Mouse (Mus musculus) ES-Bruce4 (cell line): ENCODE results near the gene Fam120a. TPM values are rescaled to one million over a fixed set of nuclear protein-coding genes. Genes with fewer than 3 reads are reported as not detected.
A peak's percentile ranks its signal among the peaks of the same experiment; 100 is the strongest.

Experiments used
- H3K27ac ChIP-seq: 2 replicates; pipeline ENCODE4 v1.5.1; 2012; ENCODE audit warnings: low read length, inconsistent platforms; ENCODE audit not compliant: insufficient read depth
- H3K27me3 ChIP-seq: 2 replicates; pipeline ENCODE4 v1.6.1; 2012; ENCODE audit warnings: mild to moderate bottlenecking, low read length, inconsistent platforms; ENCODE audit not compliant: control insufficient read depth, poor library complexity, insufficient read depth, severe bottlenecking
- H3K36me3 ChIP-seq: 2 replicates; pipeline ENCODE4 v1.6.1; 2012; ENCODE audit warnings: inconsistent platforms, mild to moderate bottlenecking, low read length, moderate library complexity; ENCODE audit not compliant: control insufficient read depth, poor library complexity, insufficient read depth, severe bottlenecking
- H3K4me1 ChIP-seq: one replicate; pipeline ENCODE4 v1.8.1; 2011; ENCODE audit warnings: low read length; ENCODE audit not compliant: control insufficient read depth, insufficient read depth
- H3K4me3 ChIP-seq: 2 replicates; pipeline ENCODE4 v1.5.1; 2011; ENCODE audit warnings: low read depth, mild to moderate bottlenecking, low read length
- H3K9ac ChIP-seq: 2 replicates; pipeline ENCODE4 v1.6.1; 2012; ENCODE audit warnings: low read depth, mild to moderate bottlenecking, inconsistent platforms; ENCODE audit not compliant: poor library complexity, severe bottlenecking
- H3K9me3 ChIP-seq: replicated peaks from 2 replicates; pipeline ENCODE4 v1.6.1; 2012; ENCODE audit warnings: mild to moderate bottlenecking, low read length, inconsistent platforms; ENCODE audit not compliant: control insufficient read depth, poor library complexity, insufficient read depth, severe bottlenecking
- CTCF ChIP-seq: IDR thresholded peaks from one replicate; pipeline ENCODE4 v1.8.1; 2011; ENCODE audit warnings: low read depth, low read length
- EP300 ChIP-seq: IDR thresholded peaks from 2 replicates; pipeline ENCODE4 v1.6.1; 2011; ENCODE audit warnings: low read depth, low read length; ENCODE audit not compliant: insufficient read depth
- POLR2A ChIP-seq: IDR thresholded peaks from one replicate; pipeline ENCODE4 v1.8.1; 2011; ENCODE audit warnings: low read length; ENCODE audit not compliant: insufficient read depth
- polyA plus RNA-seq: library from polyadenylated mRNA; stranded (reverse); fragments of >200 nt; gene quantifications from 2 replicates; pipeline ENCODE4 v1.2.4, GENCODE M21; 2011; ENCODE audit warnings: low read depth; ENCODE audit not compliant: missing spikeins, insufficient read depth, insufficient read length

Fam120a gene
- polyA plus RNA-seq, 1 experiment = 96.4 TPM

DNA sequence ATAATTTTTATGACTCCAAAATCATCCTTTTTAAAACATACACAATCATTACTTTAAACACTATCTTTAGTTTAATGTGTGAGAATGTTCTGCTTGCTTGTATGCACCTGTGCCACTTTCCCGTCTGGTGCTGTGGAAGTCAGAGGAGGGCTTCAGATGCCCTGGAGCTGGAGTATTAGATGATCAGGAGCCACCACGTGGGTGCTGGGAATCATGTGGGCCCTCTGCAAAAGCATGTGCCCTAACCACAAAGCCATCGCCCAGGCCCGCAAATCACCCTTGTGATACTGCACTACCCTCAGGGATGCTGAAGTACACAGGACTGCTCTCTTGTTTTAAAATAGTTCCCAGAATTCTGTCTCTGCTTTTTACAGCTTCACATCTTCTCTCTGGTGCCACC, 3.0 kb downstream of the Fam120a start:
- Histone ChIP-seq H3K27me3 (no peaks in the 10 kb centered on the region), H3K27ac (no peak overlapping the region), H3K4me3 (no peak overlapping the region), H3K36me3 (no peaks in the 10 kb centered on the region), H3K9ac (no peak overlapping the region), H3K9me3 (no peaks in the 10 kb centered on the region), H3K4me1 (peaks cover 2% of the 10 kb centered on the region)
- TF ChIP-seq POLR2A = no peak

- TF ChIP-seq CTCF = no peak
- TF ChIP-seq EP300 = no peak
- no peak for TF ChIP-seq POLR2A
- H3K27ac ChIP-seq = peak overlapping the region; percentile 74; the same call in 1 of the 2 replicates
- H3K9me3 ChIP-seq = no peaks in the 10 kb centered on the region
- H3K4me1 ChIP-seq = peaks cover 5% of the 10 kb centered on the region
- no peak overlapping the region for H3K9ac ChIP-seq
- no peaks in the 10 kb centered on the region for H3K27me3 ChIP-seq
- H3K4me3 ChIP-seq = no peak overlapping the region
- H3K36me3 ChIP-seq = no peaks in the 10 kb centered on the region
These were observed 4.7 kb downstream of the Fam120a start for GRCm38 (mm10) chr13:48963111-48963510.

GRCm38 (mm10) chr13:48962519-48962918, 5.3 kb downstream of the Fam120a start:
- H3K4me1 ChIP-seq = peaks cover 5% of the 10 kb centered on the region
- H3K9me3 ChIP-seq = no peaks in the 10 kb centered on the region
- TF ChIP-seq CTCF = no peak
- no peak for TF ChIP-seq POLR2A
- TF ChIP-seq EP300 = no peak
- no peaks in the 10 kb centered on the region for H3K36me3 ChIP-seq
- H3K4me3 ChIP-seq = no peak overlapping the region
- H3K9ac ChIP-seq = no peak overlapping the region
- peak overlapping the region; percentile 74 for H3K27ac ChIP-seq
- H3K27me3 ChIP-seq = no peaks in the 10 kb centered on the region

DNA sequence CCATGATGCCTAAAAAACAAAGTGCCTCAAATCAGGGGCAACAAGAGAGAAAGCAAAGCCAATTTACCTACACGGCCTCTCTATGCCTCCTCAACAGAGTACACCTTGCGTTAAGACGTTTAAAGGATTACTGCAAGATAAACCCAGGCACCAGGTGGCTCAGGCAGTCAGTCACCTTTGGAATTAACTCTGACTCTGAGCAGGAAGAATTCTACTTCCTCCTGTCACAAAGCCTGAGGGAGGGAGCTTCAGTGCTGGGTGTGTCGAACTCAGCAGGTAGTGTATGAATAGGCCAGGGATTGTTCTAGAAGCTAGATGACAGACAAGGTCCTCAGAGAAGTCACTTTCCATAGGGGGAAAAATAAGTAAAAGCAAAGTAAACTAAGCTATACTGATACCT, 9.2 kb downstream of the Fam120a start:
- no peaks in the 10 kb centered on the region for H3K36me3 ChIP-seq
- no peak overlapping the region for H3K9ac ChIP-seq
- H3K27ac ChIP-seq = peak overlapping the region; percentile 74
- no peak for TF ChIP-seq POLR2A
- H3K4me3 ChIP-seq = no peak overlapping the region
- no peaks in the 10 kb centered on the region for H3K27me3 ChIP-seq
- peaks cover 10% of the 10 kb centered on the region for H3K4me1 ChIP-seq
- H3K9me3 ChIP-seq = no peaks in the 10 kb centered on the region

DNA sequence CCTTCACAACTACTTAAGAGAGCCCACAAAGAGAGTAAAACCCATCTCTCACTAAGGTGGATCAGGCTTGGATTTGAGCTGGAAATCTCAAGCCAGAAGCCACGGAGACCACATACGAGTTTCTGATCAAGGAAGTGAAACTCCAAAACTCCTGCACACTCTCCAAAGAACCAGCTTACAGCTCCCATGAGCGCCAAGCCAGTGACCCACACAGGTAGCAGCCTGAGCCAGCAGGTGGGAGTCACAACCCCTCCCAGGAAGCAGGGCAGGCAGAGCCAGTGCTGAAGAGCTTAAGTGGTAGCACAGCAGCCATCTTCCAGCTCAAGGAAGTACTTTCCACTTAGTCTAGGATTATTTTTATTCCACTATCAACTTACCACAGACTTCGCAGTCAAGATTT, 13.0 kb downstream of the Fam120a start:
- H3K27me3 ChIP-seq = no peaks in the 10 kb centered on the region
- H3K4me1 ChIP-seq = peaks cover 13% of the 10 kb centered on the region
- no peak overlapping the region for H3K4me3 ChIP-seq
- H3K27ac ChIP-seq = no peak overlapping the region
- H3K36me3 ChIP-seq = no peaks in the 10 kb centered on the region
- no peak overlapping the region; the same call in 1 of the 2 replicates for H3K9ac ChIP-seq
- no peak for TF ChIP-seq EP300
- no peak for TF ChIP-seq CTCF
- no peak for TF ChIP-seq POLR2A
- no peaks in the 10 kb centered on the region for H3K9me3 ChIP-seq

GRCm38 (mm10) chr13:48950600-48951241, 17.1 kb downstream of the Fam120a start:
- H3K4me1 ChIP-seq = peaks cover 5% of the 10 kb centered on the region

More at GRCm38 (mm10) chr13:48950600-48951241, 17.1 kb downstream of the Fam120a start:
- Histone ChIP-seq H3K9me3 (no peaks in the 10 kb centered on the region), H3K27ac (peak overlapping the region; percentile 89), H3K4me3 (peak overlapping the region; percentile 1; the same call in 1 of the 2 replicates), H3K36me3 (peaks cover 29% of the 10 kb centered on the region), H3K9ac (no peak overlapping the region), H3K27me3 (no peaks in the 10 kb centered on the region)
- TF ChIP-seq EP300 = peak; percentile 74
- no peak for TF ChIP-seq POLR2A
